Mouse (Mus musculus) 416B (cell line): ENCODE measurements around the gene Slc9a1.

Experiments used
- DNase-seq: peaks from one replicate; pipeline ENCODE4 v3.0.0; 2011; ENCODE audit warnings: low read depth

Slc9a1 gene

GRCm38 (mm10) chr4:133403611-133404228 is 34.2 kb downstream of the Slc9a1 start:
- no peak for DNase-seq

- DNase-seq, result no peak
Measured at GRCm38 (mm10) chr4:133404256-133404655, 34.8 kb downstream of the Slc9a1 start.

- no peak for DNase-seq
Measured at GRCm38 (mm10) chr4:133406313-133407056, 37.0 kb downstream of the Slc9a1 start.

DNA sequence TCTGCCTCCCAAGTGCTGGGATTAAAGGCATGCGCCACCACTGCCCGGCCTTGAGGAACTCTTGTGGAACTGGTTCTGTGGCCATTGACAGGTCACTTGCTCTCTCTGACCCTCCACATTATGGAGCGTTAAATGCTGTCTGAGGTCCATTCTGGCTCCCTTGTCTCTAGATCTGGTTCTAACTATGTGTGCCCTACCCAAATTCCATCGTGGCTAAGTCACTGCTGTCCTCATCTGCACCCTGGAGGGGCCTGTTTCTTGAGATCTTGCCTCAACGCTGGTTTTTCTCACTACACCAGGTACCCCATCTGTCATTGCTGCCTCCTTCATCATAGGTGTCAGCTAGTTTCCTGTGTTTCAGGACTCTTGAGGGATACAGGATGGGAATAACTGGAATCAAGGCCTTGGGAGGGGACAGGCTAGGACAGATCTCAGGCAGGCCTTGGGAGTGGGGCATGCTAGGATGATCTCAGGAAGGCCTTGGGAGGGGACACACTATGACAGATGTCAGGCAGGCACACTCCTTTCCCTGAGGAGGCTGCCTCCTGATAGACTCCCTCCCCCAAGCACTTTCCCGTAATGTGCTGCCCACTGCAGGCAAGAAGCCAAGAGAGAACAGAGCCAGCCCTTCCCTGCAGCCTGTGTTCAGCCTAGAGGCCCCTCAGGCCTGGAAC is 37.7 kb downstream of the Slc9a1 start:
- no peak for DNase-seq

DNA sequence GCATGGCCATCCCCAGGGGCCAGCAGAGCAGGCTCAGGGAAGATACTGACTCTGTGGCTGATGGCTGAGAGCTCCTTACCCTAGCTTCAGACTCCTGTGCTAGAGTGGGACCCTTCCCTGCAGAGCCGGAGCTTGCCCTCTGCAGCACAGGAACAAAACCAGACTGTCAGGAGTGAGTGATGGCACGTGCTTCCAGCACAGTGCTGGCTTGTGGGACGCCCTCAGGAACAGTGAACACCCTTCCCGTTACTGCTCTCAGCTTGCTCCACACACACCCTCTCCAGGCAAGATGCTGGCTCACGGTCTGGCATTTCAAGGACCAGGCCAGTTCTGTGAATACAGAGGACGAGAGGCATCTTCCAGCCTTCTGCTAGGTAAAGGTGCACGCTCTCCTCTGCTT is 38.5 kb downstream of the Slc9a1 start:
- DNase-seq, result no peak

DNA sequence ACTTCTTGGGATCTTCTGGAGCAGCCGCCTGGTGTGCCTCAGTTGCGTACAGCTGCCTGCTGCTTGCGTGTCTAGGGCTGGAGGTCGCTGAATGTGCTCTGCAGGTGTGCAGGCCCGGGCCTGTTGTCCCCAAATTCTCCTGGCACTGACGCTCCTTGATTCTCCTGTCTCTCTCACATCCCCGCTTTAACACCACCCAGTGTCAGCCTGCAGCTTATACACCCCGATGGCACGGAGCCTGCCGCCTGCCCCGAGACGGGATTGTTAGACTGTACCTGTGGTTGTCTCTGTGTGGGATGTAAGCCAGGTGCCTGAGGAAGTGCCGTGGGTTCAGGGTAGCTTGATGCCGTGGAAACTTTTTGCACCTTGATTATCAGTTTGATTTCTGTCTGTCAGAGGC is 41.5 kb downstream of the Slc9a1 start:
- no peak for DNase-seq

- no peak for DNase-seq
Measured at GRCm38 (mm10) chr4:133412096-133412495, 42.6 kb downstream of the Slc9a1 start.

- DNase-seq, result peak; percentile 88
Measured at GRCm38 (mm10) chr4:133412575-133413540, 43.4 kb downstream of the Slc9a1 start.

GRCm38 (mm10) chr4:133413617-133414016 is 44.1 kb downstream of the Slc9a1 start:
- peak; percentile 28 for DNase-seq

DNA sequence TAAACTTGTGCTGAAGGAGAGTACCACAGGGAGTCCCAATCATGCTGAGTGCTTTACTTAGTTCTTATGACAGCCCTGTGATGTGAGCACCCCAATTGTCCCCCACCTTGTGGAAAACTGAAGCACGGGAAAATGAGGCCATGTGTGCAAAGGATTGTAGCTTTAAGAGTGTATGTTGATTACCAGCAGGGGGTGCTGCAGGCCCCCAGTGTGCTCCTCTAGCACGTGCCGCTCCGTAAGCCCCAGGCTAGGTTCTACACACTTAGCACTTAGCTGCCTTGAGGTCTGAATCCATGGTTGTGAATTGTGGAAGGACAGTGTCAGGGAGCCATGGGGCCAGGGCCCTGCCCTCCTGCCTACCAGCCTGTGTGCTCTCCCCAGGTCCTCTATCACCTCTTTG is 45.4 kb downstream of the Slc9a1 start:
- peak; percentile 49 for DNase-seq

DNA sequence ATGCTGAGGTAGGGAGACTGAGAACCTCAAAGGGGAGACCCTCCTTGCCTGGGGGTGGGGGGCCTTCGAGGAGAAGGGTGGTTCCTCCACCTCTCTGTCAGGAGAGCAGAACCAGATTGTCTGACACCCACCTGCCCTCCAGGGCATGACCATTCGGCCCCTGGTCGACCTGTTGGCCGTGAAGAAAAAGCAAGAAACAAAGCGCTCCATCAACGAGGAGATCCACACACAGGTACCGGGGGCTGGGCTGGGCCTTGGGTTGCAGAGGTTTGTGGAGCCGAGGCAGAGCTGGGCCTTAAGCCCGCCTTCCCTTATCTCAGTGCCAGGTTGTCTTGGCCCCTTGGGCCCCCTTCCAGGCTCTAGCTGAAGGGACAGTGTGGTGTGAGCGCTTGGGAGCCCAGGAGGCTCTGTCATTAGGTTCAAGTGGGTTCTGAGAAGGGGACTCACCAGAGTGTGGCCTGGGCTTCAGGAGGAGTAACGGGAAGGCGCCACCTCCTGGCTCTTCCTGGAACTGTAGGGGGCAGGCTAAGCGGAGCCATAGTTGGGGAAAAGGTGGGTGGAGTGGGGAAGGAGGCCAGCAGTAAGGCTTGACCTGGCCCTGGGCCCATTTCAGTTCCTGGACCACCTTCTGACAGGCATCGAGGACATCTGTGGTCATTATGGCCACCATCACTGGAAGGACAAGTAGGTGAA is 50.0 kb downstream of the Slc9a1 start:
- DNase-seq, result peak; percentile 63

DNA sequence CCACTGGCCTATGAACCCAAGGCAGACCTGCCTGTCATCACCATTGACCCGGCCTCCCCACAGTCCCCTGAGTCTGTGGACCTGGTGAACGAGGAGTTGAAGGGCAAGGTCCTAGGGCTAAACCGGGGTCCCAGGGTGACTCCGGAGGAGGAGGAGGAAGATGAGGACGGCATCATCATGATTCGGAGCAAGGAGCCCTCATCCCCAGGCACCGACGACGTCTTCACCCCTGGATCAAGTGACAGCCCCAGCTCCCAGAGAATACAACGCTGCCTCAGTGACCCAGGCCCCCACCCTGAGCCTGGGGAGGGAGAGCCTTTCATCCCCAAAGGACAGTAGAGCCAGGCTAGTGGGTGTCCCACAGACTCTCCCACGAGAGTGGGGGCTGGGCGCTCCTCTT is 52.5 kb downstream of the Slc9a1 start:
- no peak for DNase-seq

GRCm38 (mm10) chr4:133422601-133423000 is 53.1 kb downstream of the Slc9a1 start:
- DNase-seq, result no peak

DNA sequence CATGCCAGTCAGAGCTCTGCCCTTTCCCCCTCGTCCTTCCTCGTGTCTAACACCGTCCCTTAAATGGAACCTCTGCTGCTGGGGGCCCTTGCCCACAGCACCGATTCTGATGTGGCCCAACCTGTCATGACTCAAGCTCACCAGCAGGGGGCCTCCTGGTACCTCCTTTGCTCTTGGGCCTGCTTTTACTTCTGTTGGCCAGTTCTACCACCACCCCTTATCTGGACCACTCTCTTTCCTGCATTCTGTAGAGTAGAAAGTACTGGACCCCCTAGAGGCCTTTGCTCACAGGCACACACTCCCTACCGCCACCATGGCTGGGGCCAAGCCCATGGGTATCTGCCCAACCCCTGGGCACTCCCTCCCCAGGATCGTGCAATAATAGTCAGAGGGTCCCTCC is 53.6 kb downstream of the Slc9a1 start:
- peak; percentile 46 for DNase-seq

DNA sequence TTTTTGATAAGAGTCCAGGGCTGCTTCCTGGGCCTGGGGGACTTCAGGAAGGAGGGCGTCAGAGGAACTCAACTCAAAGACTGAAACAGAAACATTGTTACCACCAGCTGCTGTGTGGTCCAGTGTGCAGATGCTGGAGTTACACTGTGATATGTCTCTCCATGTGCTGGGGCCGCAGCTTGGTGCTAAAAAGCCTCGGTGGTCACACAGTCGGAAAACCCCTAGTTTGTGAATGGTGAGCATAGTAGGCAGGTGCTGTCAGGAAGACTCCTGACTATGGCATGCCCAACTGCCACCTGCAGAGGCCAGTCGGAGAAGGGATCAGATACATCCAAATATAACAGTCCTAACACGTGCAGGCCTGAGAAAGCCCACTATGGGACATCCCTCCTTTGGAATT is 54.2 kb downstream of the Slc9a1 start:
- no peak for DNase-seq

DNA sequence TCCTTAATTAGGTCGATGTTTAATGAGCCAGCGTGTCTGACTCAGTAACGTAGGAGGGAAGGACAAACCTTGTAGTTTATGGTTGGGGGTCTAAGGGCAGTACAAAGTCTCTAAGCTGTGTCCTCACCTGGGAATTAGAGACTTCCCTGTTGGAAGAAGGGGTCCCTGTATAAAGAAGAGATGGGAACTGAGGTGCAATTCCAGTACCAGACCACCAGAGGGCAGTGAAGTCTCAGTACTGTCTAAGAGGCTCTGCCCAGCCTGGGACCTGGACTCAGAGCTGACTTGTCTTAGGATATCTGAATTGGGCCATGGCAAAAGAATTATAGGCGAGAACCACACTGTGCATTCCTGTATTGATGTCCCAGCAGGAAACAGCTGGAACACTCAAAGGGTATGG is 54.6 kb downstream of the Slc9a1 start:
- DNase-seq, result peak; percentile 82

DNA sequence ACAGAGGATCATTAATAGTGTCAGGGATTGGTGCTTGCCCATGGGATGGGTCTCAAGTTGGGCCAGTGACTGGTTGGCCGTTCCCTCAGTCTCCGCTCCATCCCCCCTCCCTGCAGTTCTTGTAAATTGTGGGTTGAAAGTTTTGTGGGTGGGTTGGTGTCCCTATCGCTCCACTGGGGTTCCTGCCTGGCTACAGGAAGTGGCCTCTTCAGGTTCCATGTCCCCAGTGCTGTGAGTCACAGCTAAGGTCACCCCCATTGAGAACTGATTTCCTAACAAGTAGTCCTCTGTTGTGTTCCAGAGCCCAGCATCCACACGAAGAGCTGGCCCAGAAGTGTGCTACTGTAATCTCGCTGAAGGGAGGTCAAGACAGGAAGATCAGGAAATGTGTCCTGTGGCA is 56.6 kb downstream of the Slc9a1 start:
- DNase-seq, result peak; percentile 51

DNA sequence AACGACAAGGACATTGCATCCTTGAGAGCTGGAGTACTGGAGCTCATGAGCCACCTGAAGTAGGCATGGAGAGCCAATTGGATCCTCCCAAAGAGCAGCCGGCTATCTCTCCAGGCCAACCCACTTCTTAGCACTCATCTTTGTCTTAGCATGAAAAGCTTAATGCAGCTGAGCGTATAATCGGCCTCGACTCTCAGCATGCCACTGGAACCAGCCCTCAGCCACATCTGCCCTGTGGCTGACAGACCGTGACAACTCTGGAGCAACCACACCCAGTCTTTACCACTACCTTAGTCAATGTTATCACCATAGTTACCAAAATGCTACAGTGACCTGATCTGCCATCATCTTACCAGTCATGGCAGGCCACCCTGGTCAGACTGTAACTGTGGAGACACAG is 62.0 kb downstream of the Slc9a1 start:
- DNase-seq, result no peak

DNA sequence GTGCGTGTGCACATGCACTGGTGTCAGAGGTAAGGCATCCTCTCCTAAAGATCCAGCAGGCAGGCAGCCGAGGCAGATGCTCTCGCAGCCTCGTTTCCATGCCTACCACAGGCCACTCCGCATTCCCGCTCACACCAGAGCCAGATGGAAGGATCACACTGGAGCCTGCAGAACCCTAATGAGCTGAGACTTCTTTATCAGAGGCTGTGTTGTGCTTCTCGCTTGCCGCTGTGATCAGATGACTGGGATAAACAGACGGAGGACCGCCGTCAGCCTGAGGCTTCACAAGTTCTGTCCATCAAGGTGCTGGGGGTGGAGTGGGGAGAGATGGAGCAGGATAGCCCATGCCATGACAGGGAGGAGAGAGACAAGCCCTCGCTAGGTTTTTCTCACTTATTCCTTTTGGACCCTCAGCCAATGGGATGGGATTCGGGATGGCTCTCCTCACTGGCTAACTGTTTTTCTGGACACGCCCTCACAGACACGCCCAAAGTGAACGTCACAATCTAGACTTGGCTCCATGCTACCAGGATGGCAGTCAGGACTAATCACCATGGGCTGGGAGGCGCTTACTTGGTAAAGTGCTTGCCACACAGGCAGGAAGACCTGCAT is 63.2 kb downstream of the Slc9a1 start:
- peak; percentile 86 for DNase-seq

DNA sequence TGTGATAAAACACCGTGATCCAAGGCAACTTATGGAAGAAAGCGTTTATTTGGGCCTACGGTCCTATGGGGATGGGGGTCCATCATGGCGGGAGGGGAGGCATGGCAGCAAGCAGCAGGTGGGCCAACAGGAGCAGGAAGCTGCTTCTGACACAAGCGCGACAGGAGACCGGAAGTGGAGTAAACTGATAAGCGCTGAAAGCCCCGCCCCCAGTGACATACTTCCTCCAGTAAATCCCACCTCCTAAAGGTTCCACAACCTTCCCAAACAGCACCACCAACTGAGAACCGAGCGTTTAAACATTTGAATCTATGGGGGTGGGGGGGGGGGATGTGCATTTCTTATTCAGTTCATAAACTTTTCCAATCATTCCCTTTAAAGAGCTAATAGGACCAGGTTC is 66.4 kb downstream of the Slc9a1 start:
- no peak for DNase-seq
